Mouse (Mus musculus): ENCODE measurements around the gene Ssr4. TPM values are rescaled to one million over a fixed set of nuclear protein-coding genes. Genes with fewer than 3 reads are reported as not detected.

Gene Ssr4
- polyA plus RNA-seq, 1 experiment: 108 TPM

DNA sequence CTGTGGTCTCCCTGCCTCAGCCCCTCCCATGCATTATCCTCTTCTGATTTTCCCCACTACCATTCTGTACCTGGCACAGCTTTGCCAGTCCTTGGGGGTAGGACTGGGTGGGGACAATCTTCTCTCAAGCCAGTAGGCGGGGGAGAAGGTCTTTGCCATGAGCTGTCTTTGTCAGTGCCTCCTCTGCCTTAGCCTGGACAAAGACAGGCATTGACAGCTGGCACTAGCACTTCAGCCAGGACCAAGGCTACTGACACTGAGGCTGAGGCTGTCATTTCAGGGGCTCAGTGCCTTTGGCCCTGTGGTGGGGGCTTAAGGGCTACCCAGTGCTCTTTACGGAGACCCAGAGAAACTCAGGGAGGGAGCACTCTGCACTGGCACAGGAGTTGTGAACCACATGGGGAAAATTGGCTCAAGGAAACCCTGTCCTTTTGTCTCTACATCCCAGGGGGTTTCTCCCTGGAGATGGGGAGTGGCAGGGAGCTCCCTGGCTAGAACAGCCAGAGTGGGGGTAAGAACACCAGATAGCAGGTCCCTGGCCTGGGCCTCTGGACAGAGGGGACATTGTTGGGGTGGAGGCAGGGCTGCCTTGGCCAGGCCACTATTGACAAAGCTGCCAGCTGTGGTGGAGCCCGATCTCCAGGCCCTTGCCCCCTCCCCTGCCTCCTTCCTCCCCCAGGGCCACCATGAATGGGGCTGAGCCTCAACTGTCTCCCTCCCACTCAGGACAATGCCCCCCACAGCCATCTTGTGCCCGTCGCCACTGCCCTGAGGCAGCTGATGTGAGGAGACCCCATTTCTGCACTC is 30.3 kb upstream of the Ssr4 start, which contains the start of gene Plxnb3:
Gene Plxnb3, plus strand, starts transcription at position 757 of the 807 bp plus-strand sequence.
- TF ChIP-seq POLR2A (IDR thresholded peaks at IDR 0.05; ENCODE audit: insufficient read depth, low read length): no peak
- TF ChIP-seq CTCF (IDR thresholded peaks at IDR 0.05; ENCODE audit: low read depth, low read length): no peak
- no peak for TF ChIP-seq EP300 (IDR thresholded peaks at IDR 0.05; ENCODE audit: insufficient read depth, low read depth, low read length)
- no peaks in the 10 kb centered on the region for H3K27me3 ChIP-seq (ENCODE audit: control insufficient read depth, insufficient read depth, low read length, poor library complexity, severe bottlenecking)
- H3K4me1 ChIP-seq (ENCODE audit: control insufficient read depth, insufficient read depth, low read length): no peaks in the 10 kb centered on the region

GRCm38 (mm10) chrX:73758611-73759290 is 28.1 kb upstream of the Ssr4 start:
- Histone ChIP-seq H3K4me3 (ENCODE audit: low read depth, low read length) (no peak overlapping the region), H3K36me3 (ENCODE audit: control insufficient read depth, insufficient read depth, low read length, poor library complexity, severe bottlenecking) (no peaks in the 10 kb centered on the region), H3K9ac (ENCODE audit: low read depth, poor library complexity, severe bottlenecking) (no peak overlapping the region), H3K4me1 (ENCODE audit: control insufficient read depth, insufficient read depth, low read length) (no peaks in the 10 kb centered on the region), H3K27me3 (ENCODE audit: control insufficient read depth, insufficient read depth, low read length, poor library complexity, severe bottlenecking) (no peaks in the 10 kb centered on the region), H3K9me3 (replicated peaks; ENCODE audit: control insufficient read depth, insufficient read depth, low read length, poor library complexity, severe bottlenecking) (no peaks in the 10 kb centered on the region), H3K27ac (ENCODE audit: insufficient read depth, low read length) (no peak overlapping the region)
- TF ChIP-seq POLR2A (IDR thresholded peaks at IDR 0.05; ENCODE audit: insufficient read depth, low read length): no peak
- TF ChIP-seq CTCF (IDR thresholded peaks at IDR 0.05; ENCODE audit: low read depth, low read length): no peak
- TF ChIP-seq EP300 (IDR thresholded peaks at IDR 0.05; ENCODE audit: insufficient read depth, low read depth, low read length): no peak

More for the DNA sequence above, 30.3 kb upstream of the Ssr4 start, which contains the start of gene Plxnb3:
- H3K9ac ChIP-seq (ENCODE audit: low read depth, poor library complexity, severe bottlenecking): no peak within 1 kb of the TSS
- no peak within 1 kb of the TSS for H3K27ac ChIP-seq (ENCODE audit: insufficient read depth, low read length)
- no peaks in the 10 kb centered on the region for H3K36me3 ChIP-seq (ENCODE audit: control insufficient read depth, insufficient read depth, low read length, poor library complexity, severe bottlenecking)
- H3K9me3 ChIP-seq (replicated peaks; ENCODE audit: control insufficient read depth, insufficient read depth, low read length, poor library complexity, severe bottlenecking): no peaks in the 10 kb centered on the region
- no peak within 1 kb of the TSS for H3K4me3 ChIP-seq (ENCODE audit: low read depth, low read length)

DNA sequence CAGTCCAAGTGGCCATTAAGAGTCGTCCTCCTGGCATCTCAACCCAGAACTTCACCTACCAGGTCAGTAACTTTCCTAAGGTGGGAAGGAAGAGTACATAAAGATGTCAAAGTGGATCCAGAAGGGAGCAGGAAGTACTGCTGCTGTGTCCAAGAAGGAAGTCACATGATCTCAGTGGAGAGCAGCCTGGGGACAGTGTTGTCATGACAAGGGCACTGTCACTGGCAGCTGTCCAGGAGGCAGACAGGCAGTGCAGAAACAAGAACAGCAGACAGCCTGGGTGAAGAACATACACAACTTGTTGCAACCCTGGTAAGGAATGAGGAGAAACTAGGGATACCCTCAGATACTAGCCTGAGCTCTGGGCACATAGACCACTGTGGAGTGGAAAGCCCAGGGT is 21.5 kb upstream of the Ssr4 start:
- TF ChIP-seq EP300 (IDR thresholded peaks at IDR 0.05; ENCODE audit: insufficient read depth, low read depth, low read length): no peak
- TF ChIP-seq POLR2A (IDR thresholded peaks at IDR 0.05; ENCODE audit: insufficient read depth, low read length): no peak
- TF ChIP-seq CTCF (IDR thresholded peaks at IDR 0.05; ENCODE audit: low read depth, low read length): no peak
- H3K27me3 ChIP-seq (ENCODE audit: control insufficient read depth, insufficient read depth, low read length, poor library complexity, severe bottlenecking): no peaks in the 10 kb centered on the region
- H3K27ac ChIP-seq (ENCODE audit: insufficient read depth, low read length): no peak overlapping the region
- H3K9me3 ChIP-seq (replicated peaks; ENCODE audit: control insufficient read depth, insufficient read depth, low read length, poor library complexity, severe bottlenecking): no peaks in the 10 kb centered on the region
- H3K36me3 ChIP-seq (ENCODE audit: control insufficient read depth, insufficient read depth, low read length, poor library complexity, severe bottlenecking): no peaks in the 10 kb centered on the region
- H3K4me1 ChIP-seq (ENCODE audit: control insufficient read depth, insufficient read depth, low read length): no peaks in the 10 kb centered on the region
- H3K4me3 ChIP-seq (ENCODE audit: low read depth, low read length): no peak overlapping the region
- H3K9ac ChIP-seq (ENCODE audit: low read depth, poor library complexity, severe bottlenecking): no peak overlapping the region

- H3K4me1 ChIP-seq (ENCODE audit: control insufficient read depth, insufficient read depth, low read length): no peaks in the 10 kb centered on the region
- no peaks in the 10 kb centered on the region for H3K27me3 ChIP-seq (ENCODE audit: control insufficient read depth, insufficient read depth, low read length, poor library complexity, severe bottlenecking)
- H3K9me3 ChIP-seq (replicated peaks; ENCODE audit: control insufficient read depth, insufficient read depth, low read length, poor library complexity, severe bottlenecking): no peaks in the 10 kb centered on the region
- H3K36me3 ChIP-seq (ENCODE audit: control insufficient read depth, insufficient read depth, low read length, poor library complexity, severe bottlenecking): no peaks in the 10 kb centered on the region
- TF ChIP-seq CTCF (IDR thresholded peaks at IDR 0.05; ENCODE audit: low read depth, low read length) (no peak), EP300 (IDR thresholded peaks at IDR 0.05; ENCODE audit: insufficient read depth, low read depth, low read length) (no peak), POLR2A (IDR thresholded peaks at IDR 0.05; ENCODE audit: insufficient read depth, low read length) (no peak)
- no peak overlapping the region for H3K27ac ChIP-seq (ENCODE audit: insufficient read depth, low read length)
- H3K9ac ChIP-seq (ENCODE audit: low read depth, poor library complexity, severe bottlenecking): no peak overlapping the region
- no peak overlapping the region for H3K4me3 ChIP-seq (ENCODE audit: low read depth, low read length)
Measured at GRCm38 (mm10) chrX:73767267-73767666, 19.6 kb upstream of the Ssr4 start.

DNA sequence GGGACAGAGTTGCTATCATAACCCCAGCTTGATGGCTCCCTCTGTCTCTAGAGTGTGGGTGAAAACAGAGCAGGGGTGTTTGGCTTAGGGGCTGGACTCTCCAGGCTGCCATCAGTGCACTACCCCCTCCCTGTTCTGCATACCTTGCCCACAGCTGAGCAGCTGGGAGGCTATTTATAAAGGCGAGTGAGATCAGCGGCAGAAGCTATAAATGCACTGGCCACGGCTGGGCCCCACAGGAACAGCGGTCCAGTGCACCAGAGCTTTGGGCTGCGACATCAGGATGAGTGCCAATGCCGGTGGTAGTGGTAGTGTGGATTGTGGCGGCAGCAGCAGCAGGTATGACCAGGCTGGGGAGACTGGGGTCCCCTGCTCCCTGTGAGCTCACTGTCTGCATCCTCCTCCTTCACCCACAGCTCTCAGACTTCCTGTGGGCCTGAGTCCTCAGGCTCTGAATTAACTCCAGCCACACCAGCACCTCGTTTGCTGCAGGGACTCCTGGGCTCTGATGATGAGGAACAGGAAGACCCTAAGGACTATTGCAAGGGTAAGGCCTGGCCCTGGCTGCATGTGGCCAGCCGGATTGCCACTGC is 12.6 kb upstream of the Ssr4 start, which contains the start of gene Srpk3:
Gene Srpk3, plus strand, starts transcription at position 238 of the 593 bp plus-strand sequence.
- Histone ChIP-seq H3K36me3 (ENCODE audit: control insufficient read depth, insufficient read depth, low read length, poor library complexity, severe bottlenecking) (peaks cover 9% of the 10 kb centered on the region), H3K4me1 (ENCODE audit: control insufficient read depth, insufficient read depth, low read length) (no peaks in the 10 kb centered on the region), H3K27me3 (ENCODE audit: control insufficient read depth, insufficient read depth, low read length, poor library complexity, severe bottlenecking) (no peaks in the 10 kb centered on the region), H3K9me3 (replicated peaks; ENCODE audit: control insufficient read depth, insufficient read depth, low read length, poor library complexity, severe bottlenecking) (no peaks in the 10 kb centered on the region), H3K9ac (ENCODE audit: low read depth, poor library complexity, severe bottlenecking) (no peak within 1 kb of the TSS), H3K27ac (ENCODE audit: insufficient read depth, low read length) (no peak within 1 kb of the TSS), H3K4me3 (ENCODE audit: low read depth, low read length) (no peak within 1 kb of the TSS)
- TF ChIP-seq CTCF (IDR thresholded peaks at IDR 0.05; ENCODE audit: low read depth, low read length) (no peak), POLR2A (IDR thresholded peaks at IDR 0.05; ENCODE audit: insufficient read depth, low read length) (no peak), EP300 (IDR thresholded peaks at IDR 0.05; ENCODE audit: insufficient read depth, low read depth, low read length) (no peak)

Data from ES-Bruce4 (cell line).